Mouse (Mus musculus) forebrain, embryonic 11.5 days (tissue): ENCODE results near the gene Lrp6. TPM values are rescaled to one million over a fixed set of nuclear protein-coding genes. Genes with fewer than 3 reads are reported as not detected.

ENCODE experiments used
- ATAC-seq: fragments of 200-750 bp; cut with Nextera tagmentation; replicated peaks from 2 replicates; pipeline ENCODE4 v1.8.0; 2017; ENCODE audit warnings: moderate TSS enrichment; ENCODE audit not compliant: low FRiP score
- DNase-seq: peaks from one replicate; pipeline ENCODE4 v3.0.0-alpha.2; 2017; ENCODE audit warnings: low spot score
- H3K27ac ChIP-seq: fragments of 300-500 bp; sonication (generic); 2 replicates; pipeline ENCODE4 v1.5.1; 2014; ENCODE audit warnings: low read depth, low read length
- H3K27me3 ChIP-seq: fragments of 300-500 bp; sonication (generic); 2 replicates; pipeline ENCODE4 v1.6.1; 2014; ENCODE audit warnings: mild to moderate bottlenecking, low read length, mixed read lengths; ENCODE audit not compliant: control insufficient read depth, insufficient read depth
- H3K36me3 ChIP-seq: fragments of 300-500 bp; sonication (generic); 2 replicates; pipeline ENCODE4 v1.6.1; 2014; ENCODE audit warnings: mild to moderate bottlenecking, low read length, moderate library complexity, mixed read lengths; ENCODE audit not compliant: control insufficient read depth, insufficient read depth
- H3K4me1 ChIP-seq: fragments of 300-500 bp; sonication (generic); replicated peaks from 2 replicates; pipeline ENCODE4 v1.6.1; 2014; ENCODE audit warnings: low read length, mixed read lengths; ENCODE audit not compliant: control insufficient read depth, insufficient read depth
- H3K4me2 ChIP-seq: fragments of 300-500 bp; sonication (generic); 2 replicates; pipeline ENCODE4 v1.6.1; 2014; ENCODE audit warnings: low read depth, mild to moderate bottlenecking, low read length, moderate library complexity, mixed read lengths; ENCODE audit not compliant: severe bottlenecking
- H3K4me3 ChIP-seq: fragments of 300-500 bp; sonication (generic); 2 replicates; pipeline ENCODE4 v1.5.1; 2014; ENCODE audit warnings: low read depth, low read length
- H3K9ac ChIP-seq: fragments of 300-500 bp; sonication (generic); 2 replicates; pipeline ENCODE4 v1.6.1; 2014; ENCODE audit warnings: low read length
- H3K9me3 ChIP-seq: fragments of 300-500 bp; sonication (generic); 2 replicates; pipeline ENCODE4 v1.6.1; 2016; ENCODE audit warnings: low read length, mixed read lengths; ENCODE audit not compliant: control insufficient read depth
- WGBS: fragments of 180-500 bp; shearing (Covaris S2); extraction: QIAGEN DNeasy Blood & Tissue Kit; methylation state at CpG from one replicate; pipeline ENCODE4 v1.1.7; 2014; 5-methylcytosine and 5-hydroxymethylcytosine counted together
- polyA plus RNA-seq: library from polyadenylated mRNA; unstranded; fragments of >200 nt; fragmentation: Nextera tagmentation; extraction: Ambion mirVana; gene quantifications from 2 replicates; pipeline ENCODE4 v1.2.1, GENCODE M21; 2014

The Lrp6 gene
- polyA plus RNA-seq, 1 experiment from 2014 or later: 32.5 TPM

DNA sequence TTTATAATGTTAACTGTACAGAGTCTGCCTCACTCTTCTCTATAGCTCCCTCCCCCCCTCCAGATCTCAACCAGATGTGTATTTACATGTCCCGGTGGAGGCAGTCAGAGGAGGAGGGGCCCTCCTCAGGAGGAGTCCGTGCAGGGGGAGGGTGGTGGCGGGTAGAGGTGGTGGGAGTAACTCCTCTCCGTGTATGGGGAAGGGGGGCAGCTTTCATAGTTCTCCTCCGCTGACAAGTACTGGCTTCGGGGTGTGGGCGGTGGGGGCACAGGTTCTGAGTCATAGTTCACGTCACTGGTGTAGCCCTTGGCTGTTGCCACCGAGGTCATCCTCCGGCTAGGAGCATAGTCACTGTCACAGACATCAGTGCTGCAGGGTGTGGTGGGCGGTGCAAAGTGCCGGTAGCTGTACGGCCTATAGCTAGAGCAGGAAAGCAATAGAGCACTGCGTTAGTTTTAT, 116.1 kb downstream of the Lrp6 start:
- Histone ChIP-seq H3K4me2 (no peak overlapping the region), H3K9me3 (no peaks in the 10 kb centered on the region), H3K36me3 (peaks cover 17% of the 10 kb centered on the region; the same call in 1 of the 2 replicates), H3K27me3 (no peaks in the 10 kb centered on the region), H3K27ac (no peak overlapping the region), H3K9ac (no peak overlapping the region), H3K4me3 (no peak overlapping the region), H3K4me1 (0 out of 2 replicates have a peak, but pooled peaks cover 1% of the 10 kb centered on the region)
- DNase-seq (no peak), ATAC-seq (peak; percentile 57; the same call in 1 of the 2 replicates)
- WGBS: 79% methylated on average over 14 of the region's 14 CpGs

DNA sequence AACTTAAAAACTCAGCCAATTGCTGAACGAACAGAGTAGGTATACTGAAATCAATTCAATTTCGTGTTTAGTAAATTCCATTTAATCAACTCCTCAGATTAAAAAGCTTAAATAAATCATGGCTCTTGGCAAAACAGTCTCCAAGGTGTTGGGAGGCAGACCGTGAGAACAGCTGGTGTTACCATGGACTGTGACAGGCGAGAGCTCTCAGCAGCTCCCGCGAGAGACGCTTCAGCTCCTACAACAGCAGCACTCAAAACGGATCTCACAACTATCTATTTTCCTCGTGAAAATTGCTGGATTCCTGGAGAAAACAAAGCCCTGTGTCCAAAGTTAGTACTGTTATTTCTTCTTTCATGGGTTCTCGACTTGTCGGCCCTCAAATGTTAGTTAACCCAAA, 116.8 kb downstream of the Lrp6 start:
- ATAC-seq: no peak
- Histone ChIP-seq H3K9me3 (no peaks in the 10 kb centered on the region), H3K4me1 (0 out of 2 replicates have a peak, but pooled peaks cover 1% of the 10 kb centered on the region), H3K27ac (no peak overlapping the region), H3K4me3 (no peak overlapping the region), H3K27me3 (no peaks in the 10 kb centered on the region), H3K9ac (no peak overlapping the region), H3K4me2 (no peak overlapping the region), H3K36me3 (peaks cover 18% of the 10 kb centered on the region; the same call in 1 of the 2 replicates)
- 81% methylated on average over 11 of the region's 11 CpGs for WGBS
- no peak for DNase-seq

DNA sequence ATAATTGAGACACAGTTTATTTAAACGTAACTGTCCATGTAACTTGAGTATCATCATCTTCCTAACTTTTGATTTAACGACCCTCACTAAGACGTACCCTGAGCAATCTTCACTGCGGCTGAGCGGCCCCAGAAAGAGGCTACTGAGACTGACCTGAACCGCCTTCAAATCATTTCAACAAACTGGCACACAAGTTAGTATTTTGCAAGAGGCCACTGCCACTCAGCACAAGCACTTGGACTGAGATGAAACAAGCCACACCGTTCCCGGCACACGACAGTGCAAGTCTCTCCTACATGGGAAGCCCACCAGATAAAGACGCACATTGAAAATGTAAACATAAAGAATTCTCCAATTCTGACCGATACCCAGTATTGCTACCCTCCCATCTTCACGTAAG, 118.3 kb downstream of the Lrp6 start:
- H3K36me3 ChIP-seq: peaks cover 9% of the 10 kb centered on the region; the same call in 1 of the 2 replicates
- ATAC-seq (no peak), DNase-seq (no peak)
- H3K27me3 ChIP-seq: no peaks in the 10 kb centered on the region
- no peaks in the 10 kb centered on the region for H3K9me3 ChIP-seq
- H3K4me2 ChIP-seq: no peak overlapping the region
- no peak overlapping the region for H3K9ac ChIP-seq
- H3K27ac ChIP-seq: no peak overlapping the region
- H3K4me3 ChIP-seq: no peak overlapping the region
- H3K4me1 ChIP-seq: 0 out of 2 replicates have a peak, but pooled peaks cover 1% of the 10 kb centered on the region
- 92% methylated on average over 12 of the region's 12 CpGs for WGBS

DNA sequence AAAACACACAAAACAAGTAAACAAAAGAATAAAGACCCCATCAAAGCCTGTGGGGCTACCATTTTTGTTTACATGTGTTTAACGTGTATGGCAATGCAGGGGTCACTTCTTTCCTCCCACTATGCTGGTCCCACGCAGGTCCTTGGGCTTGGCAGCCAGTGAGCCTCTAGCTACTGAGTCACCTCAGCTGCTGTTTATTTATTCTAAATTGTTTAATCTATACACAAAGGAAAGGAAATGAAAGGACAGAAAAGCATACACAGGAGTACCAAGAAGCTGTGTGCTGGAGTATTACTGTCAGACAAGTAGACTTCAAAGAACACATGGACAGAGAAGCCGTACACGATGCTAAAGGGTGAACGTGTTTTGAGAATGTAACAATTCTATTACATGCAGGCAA, 122.8 kb downstream of the Lrp6 start:
- no peaks in the 10 kb centered on the region for H3K9me3 ChIP-seq
- H3K27me3 ChIP-seq: no peaks in the 10 kb centered on the region
- 0 out of 2 replicates have a peak, but pooled peaks cover 2% of the 10 kb centered on the region for H3K4me1 ChIP-seq
- no peak overlapping the region for H3K9ac ChIP-seq
- WGBS: 85% methylated on average over 5 of the region's 5 CpGs
- H3K36me3 ChIP-seq: peaks cover 4% of the 10 kb centered on the region; the same call in 1 of the 2 replicates
- no peak overlapping the region for H3K4me2 ChIP-seq
- H3K27ac ChIP-seq: no peak overlapping the region
- ATAC-seq: no peak
- DNase-seq: no peak
- no peak overlapping the region for H3K4me3 ChIP-seq

DNA sequence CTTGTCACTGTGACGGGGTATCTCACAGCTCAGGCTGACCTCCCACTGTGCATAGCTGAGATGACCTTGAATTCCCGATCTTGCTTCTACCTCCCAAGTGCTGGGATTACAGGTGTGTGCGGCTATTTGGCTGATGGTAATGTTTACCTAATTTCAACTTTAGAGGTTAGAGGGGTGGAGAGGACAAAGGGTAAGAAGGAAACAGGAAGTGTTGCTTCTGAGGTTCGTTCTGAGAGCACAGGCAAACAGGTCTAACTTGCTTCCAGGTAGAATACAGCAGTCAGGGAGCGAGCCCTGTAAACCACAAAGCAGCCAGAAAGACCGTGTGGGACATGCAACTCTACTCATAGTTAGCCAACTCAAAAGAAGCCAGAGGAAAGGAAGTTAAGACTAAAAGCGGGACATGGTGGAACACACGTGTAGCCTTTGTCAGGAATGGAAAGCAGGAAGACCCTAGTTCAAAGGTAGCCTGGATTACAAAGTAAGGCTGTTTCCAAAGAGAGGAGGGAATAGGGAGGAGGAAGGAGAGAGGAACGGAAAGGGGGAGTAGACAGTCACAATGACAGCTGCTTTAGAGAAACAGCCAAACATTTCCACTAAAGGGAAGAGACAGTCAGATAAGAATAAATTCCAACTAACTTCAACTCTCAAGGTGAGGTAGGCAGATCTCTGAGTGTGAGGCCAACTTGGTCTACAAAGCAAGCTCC, 123.4 kb downstream of the Lrp6 start:
- no peaks in the 10 kb centered on the region for H3K9me3 ChIP-seq
- H3K4me1 ChIP-seq: 0 out of 2 replicates have a peak, but pooled peaks cover 2% of the 10 kb centered on the region
- no peak overlapping the region for H3K4me2 ChIP-seq
- H3K36me3 ChIP-seq: peaks cover 4% of the 10 kb centered on the region; the same call in 1 of the 2 replicates
- WGBS: 83% methylated on average over 9 of the region's 9 CpGs
- H3K27ac ChIP-seq: no peak overlapping the region
- H3K4me3 ChIP-seq: no peak overlapping the region
- ATAC-seq (no peak), DNase-seq (no peak)
- no peaks in the 10 kb centered on the region for H3K27me3 ChIP-seq
- H3K9ac ChIP-seq: no peak overlapping the region

DNA sequence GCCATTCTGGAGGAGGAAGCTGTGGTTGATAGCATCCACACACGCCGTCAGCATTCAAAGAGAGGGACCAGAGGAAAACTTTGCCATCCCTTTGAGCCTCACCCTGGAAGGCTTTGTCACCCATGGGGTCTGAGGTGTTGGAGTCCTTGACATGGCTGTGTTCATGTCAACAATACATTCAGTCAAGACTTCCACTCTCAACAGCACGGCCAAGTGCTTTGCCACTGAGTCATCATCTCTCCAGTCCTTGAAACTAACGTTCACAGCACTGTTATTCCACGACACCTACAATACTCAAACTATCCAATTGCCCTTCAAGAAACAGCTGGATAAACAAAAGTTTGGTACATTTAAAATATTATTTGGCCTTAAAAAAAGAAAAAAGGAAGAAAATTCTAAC, 124.5 kb downstream of the Lrp6 start:
- 94% methylated on average over 5 of the region's 5 CpGs for WGBS
- DNase-seq: no peak
- Histone ChIP-seq H3K4me3 (no peak overlapping the region), H3K9me3 (no peaks in the 10 kb centered on the region), H3K4me2 (no peak overlapping the region), H3K36me3 (peaks cover 4% of the 10 kb centered on the region; the same call in 1 of the 2 replicates), H3K4me1 (0 out of 2 replicates have a peak, but pooled peaks cover 2% of the 10 kb centered on the region), H3K27me3 (no peaks in the 10 kb centered on the region), H3K27ac (no peak overlapping the region), H3K9ac (no peak overlapping the region)
- no peak for ATAC-seq

DNA sequence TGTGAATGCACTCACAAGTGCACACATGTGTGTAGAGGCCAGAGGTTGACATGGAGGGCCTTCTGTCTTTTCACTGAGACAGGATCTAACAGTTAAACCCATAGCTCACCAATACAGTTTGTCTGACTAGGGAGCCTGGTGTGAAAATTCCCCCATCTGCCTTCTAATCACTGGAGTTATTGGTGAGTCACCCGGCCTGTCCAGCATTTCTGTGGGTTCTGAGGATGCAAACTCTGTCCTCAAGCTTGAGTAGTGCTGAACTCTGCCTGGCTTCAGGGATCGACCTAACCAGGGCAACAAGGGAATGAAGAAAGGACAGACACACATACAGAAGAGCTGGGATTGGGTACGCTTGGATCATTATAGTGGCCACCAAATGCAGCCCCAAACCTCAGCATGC, 125.0 kb downstream of the Lrp6 start:
- Histone ChIP-seq H3K36me3 (peaks cover 4% of the 10 kb centered on the region; the same call in 1 of the 2 replicates), H3K27me3 (no peaks in the 10 kb centered on the region), H3K4me1 (0 out of 2 replicates have a peak, but pooled peaks cover 2% of the 10 kb centered on the region), H3K9ac (no peak overlapping the region), H3K4me2 (no peak overlapping the region), H3K27ac (no peak overlapping the region), H3K9me3 (no peaks in the 10 kb centered on the region), H3K4me3 (no peak overlapping the region)
- no peak for ATAC-seq
- WGBS: 90% methylated on average over 3 of the region's 3 CpGs
- no peak for DNase-seq

DNA sequence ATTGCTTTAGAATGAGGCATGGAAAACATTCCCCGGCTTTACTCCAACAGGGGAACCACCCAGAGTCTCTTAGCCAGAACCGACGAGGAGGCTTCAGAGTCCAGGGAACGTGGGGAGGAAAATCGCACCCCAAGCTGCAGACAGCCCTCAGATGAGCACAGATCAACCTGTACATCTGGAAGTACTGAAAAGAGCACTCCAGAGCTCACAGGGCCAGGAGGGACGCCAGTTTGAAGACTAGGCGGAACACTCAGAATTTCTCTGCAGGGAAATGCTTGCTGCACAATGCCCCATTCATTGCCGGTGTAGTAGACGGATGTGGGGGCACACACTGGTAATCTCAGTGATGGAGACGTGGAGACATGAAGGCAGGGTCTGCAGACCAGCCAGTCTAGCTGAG, 126.7 kb downstream of the Lrp6 start:
- DNase-seq: no peak
- peaks cover 1% of the 10 kb centered on the region; the same call in 1 of the 2 replicates for H3K36me3 ChIP-seq
- 31% methylated on average over 10 of the region's 10 CpGs for WGBS
- peak overlapping the region; percentile 12; the same call in 1 of the 2 replicates for H3K4me2 ChIP-seq
- H3K27me3 ChIP-seq: no peaks in the 10 kb centered on the region
- no peak overlapping the region for H3K4me3 ChIP-seq
- ATAC-seq: no peak
- 0 out of 2 replicates have a peak, but pooled peaks cover 2% of the 10 kb centered on the region for H3K4me1 ChIP-seq
- no peaks in the 10 kb centered on the region for H3K9me3 ChIP-seq
- H3K9ac ChIP-seq: no peak overlapping the region; the same call in 1 of the 2 replicates
- no peak overlapping the region for H3K27ac ChIP-seq
